Mouse (Mus musculus) left cerebral cortex, postnatal 25 days (tissue): ENCODE measurements around the gene Mup1. TPM values are rescaled to one million over a fixed set of nuclear protein-coding genes. Genes with fewer than 3 reads are reported as not detected.
"Not testable (repeated sequence)": the region's sequence is repeated elsewhere in the genome, so short reads cannot be mapped to it uniquely, and the experiment has no call there.

Source experiments
- DNase-seq, 2 experiments: peaks; one replicate each; pipeline ENCODE4 v3.0.0; 2022; ENCODE audit warnings: low spot score in 2 of 2, mixed read lengths in 1 of 2
- intact Hi-C: fragments of 180-260 bp; cut with DNase I; formaldehyde crosslinking; loops from one replicate; pipeline ENCODE4 v1.15.1; 2025
- total RNA-seq, 2 experiments: library from RNA; stranded (reverse); gene quantifications; 2 replicates each; pipeline ENCODE4 v1.2.3; 2021

The Mup1 gene
- not detected for total RNA-seq

GRCm38 (mm10) chr4:60501860-60502259 lies at the start of gene Mup1:
TSS of gene Mup1 (minus strand) at chr4:60501960.
- DNase-seq, intact Hi-C loops: not testable (repeated sequence)

Other genes with a start within 250 kb of the Mup1 start
- gene Mup9, start 80.0 kb downstream of the Mup1 start, total RNA-seq: not detected
- gene Mup10, start 80.2 kb upstream of the Mup1 start, total RNA-seq: not detected
- gene Mup11, start 160.5 kb upstream of the Mup1 start, total RNA-seq: not detected
- not detected for gene Mup12, start 239.4 kb upstream of the Mup1 start, total RNA-seq